Mouse (Mus musculus) testis, adult 2 months (tissue): ENCODE measurements around the gene Pcca.

ENCODE experiments used
- CTCF ChIP-seq: fragments of 200-500 bp; IDR thresholded peaks from 2 replicates; pipeline ENCODE4 v1.5.1; 2012; ENCODE audit warnings: low read depth, mild to moderate bottlenecking, inconsistent platforms, low read length, moderate library complexity; ENCODE audit not compliant: control insufficient read depth, insufficient read depth, insufficient replicate concordance
- POLR2A ChIP-seq: fragments of 200-500 bp; IDR thresholded peaks from 2 replicates; pipeline ENCODE4 v1.6.1; 2012; ENCODE audit warnings: low read depth, mild to moderate bottlenecking, inconsistent platforms, low read length, moderate library complexity; ENCODE audit not compliant: control insufficient read depth

DNA sequence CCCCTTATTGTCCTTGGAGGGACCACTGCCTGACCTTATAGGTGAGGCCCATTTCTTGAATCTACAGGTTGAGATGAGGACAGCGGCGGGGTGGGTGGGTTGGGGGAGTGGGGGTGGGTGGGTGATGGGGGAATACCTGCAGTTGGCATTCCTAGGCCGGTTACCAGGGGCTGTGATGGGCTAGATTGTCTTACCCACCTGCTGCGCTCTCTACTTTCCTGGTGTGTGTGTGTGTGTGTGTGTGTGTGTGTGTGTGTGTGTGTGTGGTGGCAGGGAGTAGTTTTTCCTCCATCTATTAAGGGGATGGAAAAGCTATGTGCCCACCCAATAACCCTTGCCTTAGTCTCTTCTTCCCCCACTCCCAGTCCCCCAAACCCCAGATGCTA lies 49.7 kb upstream of the Pcca start:
- TF ChIP-seq POLR2A (no peak), CTCF (no peak)
